Mouse (Mus musculus) heart, postnatal 0 days (tissue): ENCODE measurements around the gene Cited2. TPM values are rescaled to one million over a fixed set of nuclear protein-coding genes. Genes with fewer than 3 reads are reported as not detected.

Source experiments
- ATAC-seq: fragments of 200-750 bp; cut with Nextera tagmentation; 2 replicates; pipeline ENCODE4 v1.8.0; 2017; ENCODE audit warnings: low read depth, moderate number of reproducible peaks, moderate library complexity; ENCODE audit not compliant: insufficient read depth
- DNase-seq: peaks from one replicate; pipeline ENCODE4 v3.0.0-alpha.2; 2016; ENCODE audit warnings: low spot score
- H3K27ac ChIP-seq: fragments of 300-500 bp; sonication (generic); 2 replicates; pipeline ENCODE4 v1.5.1; 2014; ENCODE audit warnings: low read depth, mild to moderate bottlenecking
- H3K27me3 ChIP-seq: fragments of 300-500 bp; sonication (generic); 2 replicates; pipeline ENCODE4 v1.6.1; 2014; ENCODE audit warnings: low read length, mixed read lengths; ENCODE audit not compliant: control insufficient read depth, insufficient read depth
- H3K36me3 ChIP-seq: fragments of 300-500 bp; sonication (generic); replicated peaks from 2 replicates; pipeline ENCODE4 v1.6.1; 2014; ENCODE audit warnings: low read length, mixed read lengths; ENCODE audit not compliant: control insufficient read depth, insufficient read depth
- H3K4me1 ChIP-seq: fragments of 300-500 bp; sonication (generic); 2 replicates; pipeline ENCODE4 v1.6.1; 2014; ENCODE audit warnings: antibody characterized with exemption; ENCODE audit not compliant: control insufficient read depth, insufficient read depth
- H3K4me2 ChIP-seq: fragments of 300-500 bp; sonication (generic); 2 replicates; pipeline ENCODE4 v1.6.1; 2014; ENCODE audit warnings: low read depth, mild to moderate bottlenecking, low read length, moderate library complexity
- H3K4me3 ChIP-seq: fragments of 300-500 bp; sonication (generic); 2 replicates; pipeline ENCODE4 v1.5.1; 2014; ENCODE audit warnings: low read depth, low read length
- H3K9ac ChIP-seq: fragments of 300-500 bp; sonication (generic); replicated peaks from 2 replicates; pipeline ENCODE4 v1.6.1; 2014; ENCODE audit warnings: low read depth, low read length, mixed read lengths
- H3K9me3 ChIP-seq: fragments of 300-500 bp; sonication (generic); replicated peaks from 2 replicates; pipeline ENCODE4 v1.6.1; 2016; ENCODE audit warnings: low read length; ENCODE audit not compliant: control insufficient read depth
- CTCF ChIP-seq: IDR thresholded peaks from 2 replicates; pipeline ENCODE4 v1.5.1; 2016; ENCODE audit warnings: antibody characterized with exemption, control low read depth, low read depth
- EP300 ChIP-seq: IDR thresholded peaks from 2 replicates; pipeline ENCODE4 v1.6.1; 2016; ENCODE audit warnings: antibody characterized with exemption, low read depth
- WGBS: fragments of 180-500 bp; shearing (Covaris S2); extraction: QIAGEN DNeasy Blood & Tissue Kit; methylation state at CpG from one replicate; pipeline ENCODE4 v1.1.7; 2014; 5-methylcytosine and 5-hydroxymethylcytosine counted together
- polyA plus RNA-seq: library from polyadenylated mRNA; unstranded; fragments of >200 nt; fragmentation: Nextera tagmentation; extraction: Ambion mirVana; gene quantifications from 2 replicates; pipeline ENCODE4 v1.2.1, GENCODE M21; 2015
- total RNA-seq: library from RNA; depleted of rRNA; stranded (reverse); fragments of >200 nt; gene quantifications from 2 replicates; pipeline ENCODE4 v1.2.3, GENCODE M21; 2014; ENCODE audit warnings: low replicate concordance

Cited2 gene
- total and polyA plus RNA-seq, 2 experiments from 2014 or later: 15.8 to 57.6 TPM

DNA sequence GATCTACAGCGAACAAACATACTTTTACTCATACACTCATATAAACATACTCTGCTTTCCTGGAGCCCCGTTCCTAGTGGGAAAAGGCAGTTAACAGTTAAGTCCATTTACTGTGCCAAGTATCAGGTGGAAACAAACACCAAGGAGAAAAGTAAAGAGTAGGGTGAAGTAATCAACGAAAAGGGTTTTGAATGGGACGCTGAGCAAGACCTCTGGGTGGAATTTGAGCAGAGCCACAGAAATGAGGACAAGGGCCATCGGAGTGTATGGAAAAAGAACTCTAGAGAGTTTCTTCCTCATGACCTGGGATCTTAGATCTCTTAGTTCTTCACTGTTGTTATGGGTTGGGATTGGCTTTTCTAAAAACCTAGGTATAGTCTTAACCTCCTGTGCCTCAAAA lies 3.4 kb upstream of the Cited2 start:
- WGBS: 92% methylated on average over 5 of the region's 5 CpGs
- Histone ChIP-seq H3K27me3 (no peaks in the 10 kb centered on the region), H3K36me3 (no peaks in the 10 kb centered on the region), H3K9me3 (no peaks in the 10 kb centered on the region), H3K9ac (no peak overlapping the region), H3K27ac (no peak overlapping the region), H3K4me3 (no peak overlapping the region), H3K4me1 (no peaks in the 10 kb centered on the region; the same call in 1 of the 2 replicates), H3K4me2 (no peak overlapping the region)
- TF ChIP-seq CTCF: no peak
- TF ChIP-seq EP300: no peak
- no peak for DNase-seq
- no peak for ATAC-seq

DNA sequence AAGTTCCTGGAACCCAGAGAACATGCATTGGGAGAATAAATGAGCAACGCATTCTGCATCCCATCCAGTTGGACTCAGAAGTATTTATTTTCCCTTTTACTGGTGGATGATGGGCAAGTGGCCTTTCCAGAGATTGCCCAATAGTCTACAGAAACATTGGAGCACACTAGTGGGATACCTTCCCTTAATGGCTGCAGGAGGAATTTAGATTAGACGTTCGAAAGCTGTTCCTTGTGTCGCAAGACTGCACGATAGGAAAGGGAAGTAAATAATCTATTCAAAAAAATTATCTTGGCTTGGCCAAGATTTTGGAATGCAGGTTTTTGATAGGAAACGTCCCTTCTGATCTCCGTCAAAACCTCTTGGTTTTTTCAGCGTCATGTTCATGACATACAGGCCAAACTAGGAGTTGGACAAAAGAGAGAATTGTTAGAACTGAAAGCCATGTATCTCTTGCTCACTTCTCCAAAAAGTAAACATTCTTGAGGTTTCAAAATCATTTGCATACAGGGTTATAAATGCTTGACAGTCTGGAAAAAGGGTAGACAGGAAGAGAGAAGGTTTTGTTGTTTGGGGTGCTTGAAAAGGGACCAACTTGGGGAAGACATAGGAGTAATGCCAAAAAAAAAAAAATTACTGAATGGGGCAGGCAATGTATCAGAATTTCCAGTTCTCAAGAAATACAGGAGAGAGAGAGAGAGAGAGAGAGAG lies 2.0 kb upstream of the Cited2 start:
- TF ChIP-seq CTCF: no peak
- no peak for TF ChIP-seq EP300
- H3K4me2 ChIP-seq: peak overlapping the region; percentile 96
- H3K27ac ChIP-seq: peak overlapping the region; percentile 100; the same call in 1 of the 2 replicates
- DNase-seq (no peak), ATAC-seq (no peak)
- WGBS: 65% methylated on average over 8 of the region's 8 CpGs
- H3K4me1 ChIP-seq: peaks cover 6% of the 10 kb centered on the region; the same call in 1 of the 2 replicates
- no peaks in the 10 kb centered on the region for H3K9me3 ChIP-seq
- no peaks in the 10 kb centered on the region for H3K36me3 ChIP-seq
- peak overlapping the region; percentile 93 for H3K4me3 ChIP-seq
- peak overlapping the region; percentile 97 for H3K9ac ChIP-seq
- no peaks in the 10 kb centered on the region for H3K27me3 ChIP-seq

DNA sequence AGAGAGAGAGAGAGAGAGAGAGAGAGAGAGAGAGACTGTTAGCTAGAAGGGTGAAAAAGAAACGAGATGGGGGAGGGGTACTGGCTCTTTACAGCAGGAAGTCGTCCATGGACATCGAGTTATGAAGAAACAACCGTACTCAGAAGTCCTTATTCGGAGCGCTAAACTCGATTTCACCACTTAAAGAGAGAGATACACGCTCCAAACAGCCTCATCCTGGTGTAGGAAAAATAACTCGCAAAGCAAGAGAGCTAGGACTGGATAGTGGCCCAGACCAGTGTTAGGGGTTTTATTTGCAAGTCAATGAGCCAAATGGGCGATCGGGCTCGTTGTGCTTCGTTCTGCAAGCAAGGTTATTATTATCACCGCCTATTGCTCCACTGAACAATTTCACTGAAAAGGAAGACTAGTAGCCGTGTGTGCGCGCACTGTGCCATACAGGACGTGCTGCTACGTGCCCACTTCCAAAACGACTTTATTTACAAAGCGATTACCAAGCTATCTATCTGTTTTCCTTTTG lies 1.4 kb upstream of the Cited2 start:
- under 1% methylated on average over 21 of the region's 21 CpGs for WGBS
- H3K9ac ChIP-seq: peak overlapping the region; percentile 97
- DNase-seq: peak; percentile 55
- peak overlapping the region; percentile 93 for H3K4me3 ChIP-seq
- H3K36me3 ChIP-seq: no peaks in the 10 kb centered on the region
- no peak; the same call in 1 of the 2 replicates for ATAC-seq
- H3K4me1 ChIP-seq: peaks cover 11% of the 10 kb centered on the region
- peak overlapping the region; percentile 96 for H3K4me2 ChIP-seq
- no peak for TF ChIP-seq EP300
- peak overlapping the region; percentile 100 for H3K27ac ChIP-seq
- no peaks in the 10 kb centered on the region for H3K27me3 ChIP-seq
- H3K9me3 ChIP-seq: no peaks in the 10 kb centered on the region

DNA sequence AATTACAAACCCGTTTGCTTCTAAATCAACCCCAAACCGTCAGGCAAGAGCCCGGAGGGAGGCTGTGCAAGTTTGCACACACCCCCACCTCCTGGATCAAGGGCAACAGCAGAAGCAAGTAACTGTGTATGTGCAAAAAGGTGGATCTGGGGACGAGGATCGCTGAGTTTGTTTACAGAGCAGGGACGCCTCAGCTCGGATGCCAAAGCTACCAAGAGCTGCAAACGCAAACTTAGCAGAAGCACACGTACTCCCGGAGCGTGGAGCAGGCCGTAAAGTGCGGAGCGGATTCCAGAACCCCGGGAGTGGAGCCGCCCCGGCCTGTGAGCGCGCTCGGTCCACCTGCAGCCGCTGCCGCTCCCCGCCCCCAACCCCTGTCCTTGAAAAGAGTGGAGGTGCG lies 860 bp upstream of the Cited2 start:
- DNase-seq (peak; percentile 93), ATAC-seq (peak; percentile 75)
- H3K4me1 ChIP-seq: peaks cover 16% of the 10 kb centered on the region
- H3K4me3 ChIP-seq: peak overlapping the region; percentile 93
- H3K27ac ChIP-seq: peak overlapping the region; percentile 100
- peak overlapping the region; percentile 97 for H3K9ac ChIP-seq
- no peaks in the 10 kb centered on the region for H3K27me3 ChIP-seq
- TF ChIP-seq CTCF (no peak), EP300 (peak; percentile 79)
- peak overlapping the region; percentile 96 for H3K4me2 ChIP-seq
- no peaks in the 10 kb centered on the region for H3K9me3 ChIP-seq
- WGBS: 0% methylated on average over 24 of the region's 24 CpGs
- no peaks in the 10 kb centered on the region for H3K36me3 ChIP-seq

DNA sequence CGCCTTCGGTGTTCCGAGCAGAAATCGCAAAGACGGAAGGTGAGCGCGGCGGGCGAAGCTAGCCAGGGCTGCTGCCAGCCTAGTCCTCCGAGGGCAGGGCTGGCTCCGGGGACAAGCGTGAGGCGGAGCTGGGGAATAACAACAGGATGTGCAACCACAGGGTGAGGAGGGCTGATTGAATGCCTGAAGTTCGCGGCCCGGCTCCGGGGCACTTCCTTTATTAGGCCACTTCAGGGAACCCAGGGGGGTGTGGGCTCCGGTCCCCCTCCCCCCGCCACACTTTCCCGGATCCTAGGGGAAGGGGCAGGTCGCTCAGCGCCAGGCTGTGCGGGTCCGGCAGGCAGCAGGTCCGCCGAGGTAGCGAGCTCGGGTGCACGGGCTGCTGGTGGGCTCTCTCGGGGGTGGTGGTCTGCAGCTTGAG lies 413 bp downstream of the Cited2 start:
- TF ChIP-seq EP300 (no peak), CTCF (no peak)
- DNase-seq: peak; percentile 50

More for the DNA sequence above, 413 bp downstream of the Cited2 start:
- WGBS: under 1% methylated on average over 29 of the region's 30 CpGs
- peak overlapping the region; percentile 96 for H3K4me2 ChIP-seq
- H3K4me1 ChIP-seq: peaks cover 21% of the 10 kb centered on the region
- peak overlapping the region; percentile 100 for H3K27ac ChIP-seq
- H3K4me3 ChIP-seq: peak overlapping the region; percentile 93
- no peaks in the 10 kb centered on the region for H3K27me3 ChIP-seq
- ATAC-seq: peak; percentile 46
- H3K9ac ChIP-seq: peak overlapping the region; percentile 97
- H3K9me3 ChIP-seq: no peaks in the 10 kb centered on the region
- H3K36me3 ChIP-seq: no peaks in the 10 kb centered on the region
